Mouse (Mus musculus) embryonic fibroblast, embryonic 13.5 days (primary cell): ENCODE results near the gene Rgs13.

Experiments
- CTCF ChIP-seq: IDR thresholded peaks from 2 replicates; pipeline ENCODE4 v1.5.1; 2011; ENCODE audit warnings: mild to moderate bottlenecking, control low read depth, low read length, moderate library complexity, borderline replicate concordance; ENCODE audit not compliant: insufficient read depth
- POLR2A ChIP-seq: IDR thresholded peaks from 2 replicates; pipeline ENCODE4 v1.6.1; 2011; ENCODE audit warnings: low read depth, mild to moderate bottlenecking, control low read depth, low read length, moderate library complexity

GRCm38 (mm10) chr1:144166897-144167296 lies 10.3 kb downstream of the Rgs13 start:
- TF ChIP-seq CTCF (no peak), POLR2A (no peak)
